Mouse (Mus musculus) small intestine, adult 2 months (tissue): ENCODE data around the gene Sh3yl1. TPM values are rescaled to one million over a fixed set of nuclear protein-coding genes. Genes with fewer than 3 reads are reported as not detected.

ENCODE experiments used
- H3K27ac ChIP-seq: fragments of 200-500 bp; 2 replicates; pipeline ENCODE4 v1.5.1; 2012; ENCODE audit warnings: low read depth, low read length, control low read depth, inconsistent platforms; ENCODE audit not compliant: insufficient read depth
- H3K27me3 ChIP-seq: fragments of 200-500 bp; 2 replicates; pipeline ENCODE4 v1.6.1; 2012; ENCODE audit warnings: mild to moderate bottlenecking, moderate library complexity, low read length, inconsistent platforms; ENCODE audit not compliant: control insufficient read depth, insufficient read depth
- H3K36me3 ChIP-seq: fragments of 200-500 bp; 2 replicates; pipeline ENCODE4 v1.6.1; 2012; ENCODE audit warnings: mild to moderate bottlenecking, low read length, control low read depth, inconsistent platforms; ENCODE audit not compliant: control insufficient read depth, insufficient read depth
- H3K4me1 ChIP-seq: fragments of 200-500 bp; 2 replicates; pipeline ENCODE4 v1.6.1; 2012; ENCODE audit warnings: low read length, inconsistent platforms, mixed read lengths; ENCODE audit not compliant: control insufficient read depth, insufficient read depth, insufficient read length
- H3K4me3 ChIP-seq: fragments of 200-500 bp; 2 replicates; pipeline ENCODE4 v1.5.1; 2012; ENCODE audit warnings: low read depth, mild to moderate bottlenecking, control low read depth, inconsistent platforms, low read length, moderate library complexity
- CTCF ChIP-seq: fragments of 200-500 bp; IDR thresholded peaks from 2 replicates; pipeline ENCODE4 v1.5.1; 2012; ENCODE audit warnings: low read depth, mild to moderate bottlenecking, control low read depth, inconsistent platforms, low read length, moderate library complexity, mixed read lengths; ENCODE audit not compliant: insufficient replicate concordance, insufficient read length; ENCODE audit errors: extremely low read depth
- POLR2A ChIP-seq: fragments of 200-500 bp; IDR thresholded peaks from 2 replicates; pipeline ENCODE4 v1.6.1; 2012; ENCODE audit warnings: low read depth, mild to moderate bottlenecking, control low read depth, inconsistent platforms, low read length, moderate library complexity
- WGBS: fragments of 180-500 bp; shearing (Covaris S2); methylation state at CpG from one replicate; pipeline ENCODE4 v1.1.7; 2018; 5-methylcytosine and 5-hydroxymethylcytosine counted together
- polyA plus RNA-seq: library from polyadenylated mRNA; depleted of rRNA; stranded (reverse); fragments of >200 nt; gene quantifications from 2 replicates; pipeline ENCODE4 v1.2.3, GENCODE M21; 2012; rRNA removed

Gene Sh3yl1
- polyA plus RNA-seq: 1.0 and 3.4 TPM in 2 replicates

GRCm38 (mm10) chr12:30911261-30912047 lies at the start of gene Sh3yl1, which contains the start of gene Acp1:
Gene Sh3yl1 (plus strand): TSS chr12:30911668.
Gene Acp1 (minus strand): TSS chr12:30911589.
- Histone ChIP-seq H3K27me3 (no peaks in the 10 kb centered on the region), H3K4me3 (peak within 1 kb of the TSS; percentile 69), H3K36me3 (no peaks in the 10 kb centered on the region), H3K4me1 (no peaks in the 10 kb centered on the region), H3K27ac (peak within 1 kb of the TSS; percentile 54)
- under 1% methylated on average over 52 of the region's 52 CpGs for WGBS
- TF ChIP-seq POLR2A (peak; percentile 72), CTCF (no peak)

GRCm38 (mm10) chr12:30864347-30864746 lies 47.1 kb upstream of the Sh3yl1 start:
- WGBS: 52% methylated on average over 2 of the region's 2 CpGs
- TF ChIP-seq POLR2A (no peak), CTCF (no peak)
- no peaks in the 10 kb centered on the region for H3K4me1 ChIP-seq
- H3K4me3 ChIP-seq: no peak overlapping the region
- H3K27ac ChIP-seq: no peak overlapping the region
- H3K27me3 ChIP-seq: no peaks in the 10 kb centered on the region
- H3K36me3 ChIP-seq: no peaks in the 10 kb centered on the region

GRCm38 (mm10) chr12:30865781-30866180 lies 45.7 kb upstream of the Sh3yl1 start:
- Histone ChIP-seq H3K27ac (no peak overlapping the region), H3K4me1 (no peaks in the 10 kb centered on the region), H3K27me3 (no peaks in the 10 kb centered on the region), H3K4me3 (no peak overlapping the region), H3K36me3 (no peaks in the 10 kb centered on the region)
- 67% methylated on average over 4 of the region's 4 CpGs for WGBS
- no peak for TF ChIP-seq CTCF
- TF ChIP-seq POLR2A: no peak

DNA sequence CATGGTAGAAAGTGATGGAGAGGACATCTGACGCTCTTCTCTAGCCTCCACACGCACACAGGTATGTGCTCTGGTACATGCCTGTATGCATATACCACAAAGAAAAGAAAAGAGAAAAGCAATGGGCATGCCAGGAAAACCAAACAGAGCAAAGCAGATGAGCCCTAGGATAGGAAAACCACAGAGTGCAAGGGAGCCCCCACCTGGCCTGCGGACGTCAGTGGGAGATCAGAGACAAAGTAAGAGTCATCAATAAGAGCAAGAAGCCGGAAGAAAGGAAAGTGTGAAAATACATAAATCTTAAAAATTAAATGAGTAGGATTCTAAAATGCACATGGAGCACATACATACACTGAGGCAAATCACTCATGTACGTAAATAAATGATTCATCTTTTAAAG lies 32.0 kb upstream of the Sh3yl1 start:
- 73% methylated on average over 6 of the region's 6 CpGs for WGBS
- Histone ChIP-seq H3K27me3 (peaks cover 17% of the 10 kb centered on the region), H3K36me3 (no peaks in the 10 kb centered on the region), H3K4me1 (peaks cover 3% of the 10 kb centered on the region; the same call in 1 of the 2 replicates), H3K4me3 (no peak overlapping the region), H3K27ac (no peak overlapping the region)
- TF ChIP-seq POLR2A (no peak), CTCF (peak; percentile 51; the same call in 1 of the 2 replicates)

DNA sequence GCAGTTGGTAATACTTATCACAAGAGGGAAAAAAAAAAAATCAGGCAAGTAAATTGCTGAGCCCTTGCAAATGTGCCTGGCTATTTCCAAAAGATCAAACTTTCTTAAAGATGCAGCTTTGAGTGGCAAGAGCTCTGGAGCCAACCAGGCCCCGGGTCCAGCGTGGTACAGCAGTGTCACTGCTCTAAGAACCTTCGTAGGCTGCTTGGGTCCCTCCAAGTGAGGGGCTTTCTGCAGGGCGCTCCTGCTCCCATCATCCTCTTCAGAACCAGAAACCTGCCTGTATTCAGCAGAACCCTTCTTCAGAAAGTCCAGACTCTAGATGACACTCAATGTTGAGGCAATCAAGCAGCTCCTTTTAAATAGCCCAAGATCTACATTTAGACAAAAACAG lies 27.9 kb upstream of the Sh3yl1 start:
- Histone ChIP-seq H3K4me1 (peaks cover 3% of the 10 kb centered on the region; the same call in 1 of the 2 replicates), H3K36me3 (no peaks in the 10 kb centered on the region), H3K27ac (no peak overlapping the region), H3K4me3 (no peak overlapping the region), H3K27me3 (peaks cover 28% of the 10 kb centered on the region)
- TF ChIP-seq CTCF (no peak), POLR2A (no peak)
- WGBS: 23% methylated on average over 4 of the region's 4 CpGs

DNA sequence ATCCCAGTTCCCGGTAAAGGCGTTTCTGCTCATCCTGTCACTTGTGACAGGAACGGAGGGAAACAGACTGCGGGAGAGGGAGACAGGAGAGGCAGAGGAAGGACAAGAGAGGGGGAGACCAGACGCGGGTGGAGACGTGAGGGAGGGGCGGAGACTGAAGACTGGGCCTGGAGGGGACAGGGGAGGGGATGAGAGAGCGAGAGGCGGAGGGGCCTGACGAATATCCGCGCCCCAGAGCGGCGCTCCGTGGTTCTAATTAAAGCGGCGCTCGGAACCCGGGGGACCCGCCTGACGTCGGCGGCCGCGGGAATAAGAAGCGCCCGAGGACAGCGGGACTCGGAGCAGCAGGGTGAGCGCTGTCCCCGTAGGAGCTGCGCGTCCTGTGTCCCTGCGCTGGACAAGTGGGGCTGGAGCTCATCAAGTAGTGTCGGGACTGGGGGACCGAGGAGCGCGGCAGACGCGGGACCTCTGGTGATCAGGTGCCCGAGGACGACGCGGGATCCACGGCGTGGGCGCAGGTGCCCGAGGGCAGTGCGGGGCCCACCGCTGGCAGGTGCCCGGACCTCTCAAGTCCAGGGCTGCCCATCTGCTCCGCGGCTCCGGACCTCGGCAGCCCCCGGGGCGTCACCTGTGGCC lies 27.4 kb upstream of the Sh3yl1 start, which contains the start of gene Alkal2:
Alkal2 (plus strand) TSS at position 337 of the 636 bp plus-strand sequence.
- H3K27me3 ChIP-seq: peaks cover 28% of the 10 kb centered on the region
- WGBS: 2% methylated on average over 57 of the region's 58 CpGs
- no peak within 1 kb of the TSS for H3K27ac ChIP-seq
- peak within 1 kb of the TSS; percentile 41 for H3K4me3 ChIP-seq
- no peak for TF ChIP-seq CTCF
- no peak for TF ChIP-seq POLR2A
- H3K4me1 ChIP-seq: peaks cover 3% of the 10 kb centered on the region; the same call in 1 of the 2 replicates
- H3K36me3 ChIP-seq: no peaks in the 10 kb centered on the region

GRCm38 (mm10) chr12:30884622-30885230 lies 26.7 kb upstream of the Sh3yl1 start:
- peaks cover 28% of the 10 kb centered on the region for H3K27me3 ChIP-seq
- 13% methylated on average over 39 of the region's 39 CpGs for WGBS
- H3K4me1 ChIP-seq: peaks cover 3% of the 10 kb centered on the region; the same call in 1 of the 2 replicates
- H3K4me3 ChIP-seq: peak overlapping the region; percentile 41
- no peak overlapping the region for H3K27ac ChIP-seq
- no peak for TF ChIP-seq POLR2A
- TF ChIP-seq CTCF: no peak
- H3K36me3 ChIP-seq: no peaks in the 10 kb centered on the region
